Mouse (Mus musculus) kidney, adult 2 months (tissue): Measurements from ENCODE around the gene Arih2.
A peak's percentile ranks its signal among the peaks of the same experiment; 100 is the strongest.

Experiments used
- CTCF ChIP-seq: fragments of 200-500 bp; conservative IDR thresholded peaks from 2 replicates; pipeline ENCODE4 v1.5.1; 2011; ENCODE audit warnings: low read depth, mild to moderate bottlenecking, control low read depth, low read length, moderate library complexity, mixed read lengths; ENCODE audit not compliant: insufficient read depth, insufficient read length
- POLR2A ChIP-seq: fragments of 200-500 bp; IDR thresholded peaks from one replicate; pipeline ENCODE4 v1.6.1; 2011; ENCODE audit warnings: low read depth, low read length, control low read depth

- TF ChIP-seq POLR2A (peak; percentile 14), CTCF (peak; percentile 80)
Measured at GRCm38 (mm10) chr9:108570207-108570896, 78.8 kb downstream of the Arih2 start.
